Mouse (Mus musculus) frontal cortex, postnatal 36 days (tissue): ENCODE measurements around the gene Desi2.
"Not testable (repeated sequence)": the region's sequence is repeated elsewhere in the genome, so short reads cannot be mapped to it uniquely, and the experiment has no call there.

Source experiments
- DNase-seq, 2 experiments: peaks; one replicate each; pipeline ENCODE4 v3.0.0; 2022; ENCODE audit warnings: low spot score in 2 of 2

Desi2 gene

GRCm38 (mm10) chr1:178187216-178187791 is at the start of gene Desi2:
Gene Desi2, plus strand, starts transcription at chr1:178187417.
- DNase-seq = peak; percentile 95 to 98

GRCm38 (mm10) chr1:178146513-178146912 is 40.7 kb upstream of the Desi2 start:
- DNase-seq = peak; percentile 26 to 79

- not testable (repeated sequence) for DNase-seq
These were observed 40.3 kb upstream of the Desi2 start for GRCm38 (mm10) chr1:178146915-178147314.

- DNase-seq = no peak
These were observed 5.0 kb upstream of the Desi2 start for GRCm38 (mm10) chr1:178182251-178182650.

- DNase-seq = no peak
These were observed 1.6 kb upstream of the Desi2 start for GRCm38 (mm10) chr1:178185591-178185990.

DNA sequence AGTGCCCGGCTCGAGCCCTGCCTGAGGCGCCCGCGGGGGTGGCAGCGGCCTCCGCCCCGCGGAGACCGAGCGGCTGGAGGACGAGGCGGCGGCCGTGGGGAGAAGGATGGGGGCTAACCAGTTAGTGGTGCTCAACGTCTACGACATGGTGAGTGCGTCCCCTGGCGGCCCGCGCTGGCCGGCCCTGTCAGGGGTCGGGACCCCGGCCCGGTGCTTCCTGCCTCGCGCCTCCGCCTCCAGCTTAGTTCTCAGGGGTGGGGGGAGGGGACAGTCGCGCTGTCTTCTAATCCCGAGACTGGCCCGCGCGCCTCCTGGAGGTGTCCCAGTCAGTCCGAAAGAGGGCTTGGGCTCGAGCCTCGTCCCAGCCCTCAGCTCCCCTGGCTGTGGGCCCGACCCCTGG is 593 bp downstream of the Desi2 start:
- DNase-seq = not testable (repeated sequence)

- DNase-seq = no peak
These were observed 1.2 kb downstream of the Desi2 start for GRCm38 (mm10) chr1:178188386-178188785.

DNA sequence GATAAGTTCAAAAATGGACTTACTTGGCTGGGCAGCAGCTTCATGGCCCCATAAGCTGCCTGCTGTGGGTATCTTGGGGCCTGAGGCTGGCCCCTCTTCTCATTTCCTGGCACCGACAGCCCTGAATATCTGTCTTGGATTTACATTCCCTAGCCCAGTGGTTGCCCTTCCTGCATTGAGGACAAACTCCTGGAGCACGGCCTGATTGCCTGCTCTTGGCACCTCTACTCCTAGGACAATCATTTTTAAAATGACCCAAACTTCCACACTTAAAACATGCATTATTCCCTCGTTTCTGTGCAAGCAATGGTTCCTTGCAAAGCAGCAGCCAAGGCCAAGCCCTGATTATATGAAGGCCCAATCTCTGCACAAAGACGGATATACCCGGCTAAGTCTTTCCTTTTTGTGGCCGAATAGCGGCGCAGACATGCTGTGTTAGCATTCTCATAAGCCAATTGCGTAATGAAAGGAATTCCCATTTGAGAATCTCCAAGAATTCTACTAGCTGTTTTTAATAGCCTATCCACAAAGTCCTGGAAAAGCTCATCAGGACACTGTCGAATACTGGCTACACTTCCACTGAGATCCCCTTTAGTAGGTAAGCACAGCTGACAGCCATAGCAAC is 18.6 kb downstream of the Desi2 start:
- DNase-seq = no peak

- not testable (repeated sequence) for DNase-seq
These were observed 20.6 kb downstream of the Desi2 start for GRCm38 (mm10) chr1:178207856-178208255.

GRCm38 (mm10) chr1:178209966-178210365 is 22.7 kb downstream of the Desi2 start:
- no peak for DNase-seq

- DNase-seq = no peak
These were observed 29.9 kb downstream of the Desi2 start for GRCm38 (mm10) chr1:178217157-178217556.

- no peak for DNase-seq
These were observed 31.1 kb downstream of the Desi2 start for GRCm38 (mm10) chr1:178218305-178218704.

DNA sequence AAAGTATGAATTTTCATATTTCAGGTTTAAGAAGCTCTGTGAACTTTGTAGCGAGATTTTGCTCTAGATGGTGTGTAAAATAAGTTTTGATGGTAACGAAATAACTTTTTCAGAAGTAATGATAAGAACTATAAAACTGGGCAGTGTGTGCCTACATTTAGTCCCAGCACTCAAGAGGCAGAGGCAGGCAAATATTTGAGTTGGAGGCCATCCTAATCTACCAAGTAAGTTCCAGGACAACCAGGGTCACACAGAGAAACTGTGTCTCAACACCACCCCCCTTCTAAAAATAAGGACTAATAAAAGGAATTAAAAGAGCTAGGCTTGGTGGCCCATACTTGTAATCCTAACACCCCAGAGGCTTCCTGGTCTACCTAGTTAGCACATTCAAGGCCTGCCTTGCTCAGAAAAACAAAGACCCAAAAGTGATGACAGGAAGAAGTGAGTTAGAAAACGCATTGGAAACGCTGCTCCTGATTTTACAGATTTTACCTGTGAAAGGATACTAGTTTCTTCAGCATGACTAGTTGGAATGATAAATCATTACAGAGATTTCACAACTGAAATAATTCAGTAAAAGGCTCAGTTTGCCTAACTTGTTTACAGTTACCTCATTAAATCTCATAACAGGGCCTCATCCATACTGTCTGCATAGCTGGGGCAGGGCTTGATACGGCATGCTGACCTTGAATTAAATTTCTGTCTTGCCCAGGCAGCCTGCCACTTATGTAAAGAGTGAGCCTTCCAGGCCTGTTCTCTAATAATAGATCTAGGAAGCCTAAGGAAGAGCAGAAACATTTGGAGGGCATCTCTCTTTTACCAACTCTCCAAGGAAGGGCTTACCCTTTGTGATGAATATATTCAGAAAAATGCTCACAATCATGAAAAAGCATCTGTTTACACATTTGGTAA is 32.2 kb downstream of the Desi2 start:
- no peak for DNase-seq

- DNase-seq = not testable (repeated sequence)
These were observed 41.7 kb downstream of the Desi2 start for GRCm38 (mm10) chr1:178228888-178229287.

- DNase-seq = no peak
These were observed 46.9 kb downstream of the Desi2 start for GRCm38 (mm10) chr1:178234109-178234508.

- DNase-seq = no peak
These were observed 48.8 kb downstream of the Desi2 start for GRCm38 (mm10) chr1:178235919-178236466.

DNA sequence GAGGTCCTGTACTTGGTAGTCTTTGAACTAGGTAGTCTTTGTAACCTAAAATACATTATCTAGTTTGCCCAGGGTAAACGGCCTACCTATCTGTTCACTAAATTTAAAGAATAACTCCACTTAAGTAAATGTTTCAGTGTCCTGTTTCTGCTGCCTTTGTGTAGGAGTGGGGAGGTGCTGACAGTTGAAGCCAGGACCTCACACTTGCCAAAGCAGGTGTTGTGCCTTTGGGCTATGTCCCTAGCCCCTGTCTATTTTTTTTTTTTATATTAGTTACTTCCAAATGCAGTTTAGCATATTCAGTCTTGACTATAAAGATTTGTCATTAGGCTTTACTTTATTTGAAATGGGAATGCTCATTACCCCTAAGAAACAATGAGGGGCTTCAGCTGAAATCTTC is 51.5 kb downstream of the Desi2 start:
- no peak for DNase-seq

GRCm38 (mm10) chr1:178241884-178242508 is 54.8 kb downstream of the Desi2 start:
- no peak for DNase-seq

- DNase-seq = no peak
These were observed 61.0 kb downstream of the Desi2 start for GRCm38 (mm10) chr1:178248107-178248820.

DNA sequence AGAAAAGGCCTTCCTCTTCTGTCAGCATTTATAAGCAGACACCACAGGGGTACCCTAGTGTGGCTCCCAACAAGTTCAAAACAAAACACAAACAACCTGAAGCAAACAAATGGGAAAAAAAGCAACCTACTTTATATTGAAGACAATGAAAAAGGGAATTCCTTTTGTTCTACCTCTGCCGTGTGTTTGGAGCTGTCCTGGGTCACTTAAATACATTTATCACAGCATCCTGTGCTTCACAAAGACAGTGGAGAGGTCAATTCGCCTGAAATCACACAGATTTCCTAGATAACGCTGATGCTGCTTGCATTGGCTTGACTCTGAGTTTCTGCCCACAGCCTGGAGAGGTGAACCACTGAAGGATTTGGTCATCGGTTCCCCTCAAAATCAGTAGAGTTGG is 67.4 kb downstream of the Desi2 start:
- no peak for DNase-seq

DNA sequence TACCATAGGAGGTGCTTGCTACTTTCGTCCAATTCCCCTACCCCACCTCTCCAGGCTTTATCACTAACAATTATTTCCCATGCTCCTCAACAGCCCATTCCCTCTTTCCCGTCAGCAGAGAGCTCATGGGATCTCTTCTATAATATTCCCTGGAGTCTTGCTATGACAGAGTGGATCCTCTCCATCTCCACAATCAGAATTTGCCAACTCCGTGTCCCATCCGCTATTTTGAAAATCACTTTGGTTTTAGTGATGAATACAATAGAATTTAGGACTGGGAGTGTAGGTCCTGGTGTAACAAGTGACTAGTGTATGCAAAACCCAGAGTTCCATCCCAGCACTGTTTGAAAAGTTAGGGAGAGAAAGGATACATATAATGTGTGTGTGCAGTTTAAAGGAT is 69.1 kb downstream of the Desi2 start:
- no peak for DNase-seq
